Mouse (Mus musculus) forelimb bud, embryonic 11.5 days (tissue): Measurements from ENCODE around the gene Rpl13a.
A peak's percentile ranks its signal among the peaks of the same experiment; 100 is the strongest.

Source experiments
- DNase-seq: peaks from one replicate; pipeline ENCODE4 v3.0.0-alpha.2; 2012; ENCODE audit warnings: low read depth, low spot score

The Rpl13a gene

GRCm38 (mm10) chr7:45091001-45091990, 37.3 kb downstream of the Rpl13a start:
- peak; percentile 31 for DNase-seq

GRCm38 (mm10) chr7:45090251-45090977, 38.1 kb downstream of the Rpl13a start:
- DNase-seq: no peak

DNA sequence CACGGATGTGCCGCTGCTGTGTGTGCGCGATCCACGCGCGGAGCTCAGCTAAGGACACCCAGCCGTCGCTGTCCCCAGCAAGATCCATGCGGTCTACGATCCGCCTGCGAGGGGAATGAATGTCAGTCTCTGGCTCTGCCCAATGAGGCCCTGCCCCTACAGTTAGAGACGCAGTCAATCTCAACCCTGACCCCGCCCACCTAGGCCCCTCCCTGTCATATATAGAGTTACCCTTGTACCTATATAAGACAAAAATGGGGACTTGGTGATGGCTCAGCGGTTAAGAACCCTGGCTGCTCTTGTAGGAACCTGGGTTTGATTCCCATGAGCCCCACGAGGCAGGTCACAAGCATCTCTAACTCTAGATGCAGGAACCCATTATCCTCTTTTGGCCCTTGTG, 40.0 kb downstream of the Rpl13a start:
- no peak for DNase-seq

- no peak for DNase-seq
These were observed 42.5 kb downstream of the Rpl13a start for GRCm38 (mm10) chr7:45086084-45086483.

- no peak for DNase-seq
These were observed 45.2 kb downstream of the Rpl13a start for GRCm38 (mm10) chr7:45083300-45083890.

- no peak for DNase-seq
These were observed 45.9 kb downstream of the Rpl13a start for GRCm38 (mm10) chr7:45082401-45083299.

DNA sequence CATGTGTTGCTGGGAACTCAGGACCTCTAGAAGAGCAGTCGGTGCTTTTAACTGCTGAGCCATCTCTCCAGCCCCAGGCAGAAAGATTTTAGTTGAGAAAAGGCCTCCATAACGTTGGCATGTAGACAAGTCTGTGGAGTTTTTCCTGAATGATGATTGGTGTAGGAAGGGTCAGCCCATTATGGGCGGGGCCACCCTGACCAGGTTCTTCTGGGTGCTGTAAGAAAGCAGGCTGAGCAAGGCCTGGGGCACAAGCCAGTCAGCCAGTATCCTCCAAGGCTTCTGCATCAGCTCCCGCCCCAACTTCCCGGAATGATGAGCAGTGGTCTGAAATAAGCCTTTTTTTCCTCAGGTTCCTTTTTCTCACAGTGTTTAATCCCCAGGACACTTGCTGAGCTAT, 47.5 kb downstream of the Rpl13a start:
- DNase-seq: no peak

DNA sequence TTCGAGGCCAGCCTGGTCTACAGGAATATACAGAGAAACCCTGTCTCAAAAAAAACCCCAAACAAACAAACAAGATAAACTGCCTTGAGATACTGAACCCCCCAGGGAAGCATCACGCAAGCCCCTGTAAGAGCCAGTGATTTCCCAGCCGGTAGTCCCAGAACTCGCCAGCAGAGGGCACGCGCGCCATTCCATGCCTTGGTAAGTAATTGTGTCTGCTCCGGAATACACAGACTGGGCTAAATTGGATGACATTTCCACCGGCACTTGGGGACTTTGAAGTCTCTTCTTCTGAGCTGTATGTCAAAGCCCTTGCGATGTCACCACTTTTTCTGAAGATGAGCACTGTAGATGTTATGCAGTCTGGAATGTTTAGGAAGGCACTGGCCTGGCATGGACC, 48.7 kb downstream of the Rpl13a start:
- peak; percentile 86 for DNase-seq

- peak; percentile 71 for DNase-seq
These were observed 50.0 kb downstream of the Rpl13a start for GRCm38 (mm10) chr7:45078513-45078912.

GRCm38 (mm10) chr7:45077829-45078228, 50.7 kb downstream of the Rpl13a start:
- DNase-seq: no peak

GRCm38 (mm10) chr7:45077322-45077721, 51.2 kb downstream of the Rpl13a start:
- DNase-seq: no peak

DNA sequence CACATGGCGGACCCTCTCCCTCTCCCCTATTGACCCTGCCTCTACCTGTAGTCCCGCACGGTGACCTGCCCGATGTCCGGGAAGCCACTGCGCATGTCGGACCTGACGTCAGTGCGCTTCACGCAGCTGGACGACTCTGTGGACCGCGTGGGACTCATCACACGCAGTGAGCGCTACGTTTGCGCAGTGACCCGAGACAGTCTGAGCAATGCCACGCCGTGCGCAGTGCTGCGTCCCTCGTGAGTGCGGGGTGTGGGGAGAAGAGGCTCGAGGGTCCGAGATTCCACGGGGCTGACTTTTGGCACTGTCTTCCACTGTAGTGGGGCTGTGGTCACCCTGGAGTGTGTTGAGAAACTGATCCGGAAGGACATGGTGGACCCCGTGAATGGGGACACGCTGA, 52.1 kb downstream of the Rpl13a start:
- no peak for DNase-seq
